29 mouse cellular contexts compared by ENCODE assay signal in genomic region chr13:76138862-76139261, GRCm38 (mm10). TPM values are rescaled to one million over a fixed set of nuclear protein-coding genes. Genes with fewer than 3 reads are reported as not detected.
DNase-seq lines count a peak whose midpoint lies in the region; ATAC-seq lines count a peak whose summit lies in the region.
"Had no signal": no experiment of that assay in that cellular context is flagged by ENCODE, and none has a peak within 500 bp of the region (broad histone marks: within the 10 kb centered on the region; RNA-seq: fewer than 3 reads in every experiment).

No protein-coding gene starts in this region.

- 93% methylated on average over 3 of the region's 3 CpGs for WGBS in midbrain, embryonic 14.5 days

- H3K36me3 ChIP-seq in midbrain, embryonic 14.5 days (ENCODE audit: control insufficient read depth, insufficient read depth, low read length), result peaks cover 56% of the 10 kb centered on the region

- H3K27me3 ChIP-seq in midbrain, embryonic 14.5 days (ENCODE audit: control insufficient read depth, insufficient read depth, low read length), result no peaks in the 10 kb centered on the region
- H3K27me3 ChIP-seq: embryonic facial prominence, embryonic 13.5 days; forebrain, embryonic 12.5 days; forebrain, embryonic 15.5 days; heart, embryonic 12.5 days; heart, embryonic 15.5 days; hindbrain, embryonic 15.5 days; intestine, embryonic 15.5 days; Patski had no signal

- H3K4me2 ChIP-seq in midbrain, embryonic 14.5 days (ENCODE audit: low read length), result no peak overlapping the region
- H3K4me2 ChIP-seq: embryonic facial prominence, embryonic 13.5 days; forebrain, embryonic 12.5 days; forebrain, embryonic 15.5 days; heart, embryonic 12.5 days; heart, embryonic 15.5 days; hindbrain, embryonic 15.5 days; intestine, embryonic 15.5 days had no signal

- H3K27ac ChIP-seq in midbrain, embryonic 14.5 days (replicated peaks; ENCODE audit: low read depth, low read length), result no peak overlapping the region
- H3K27ac ChIP-seq: embryonic facial prominence, embryonic 10.5 days; embryonic facial prominence, embryonic 13.5 days; forebrain, embryonic 12.5 days; forebrain, embryonic 15.5 days; heart, embryonic 15.5 days; hindbrain, embryonic 10.5 days; hindbrain, embryonic 15.5 days; intestine, embryonic 15.5 days had no signal

- peak; percentile 76 for ATAC-seq in CD4-positive, CD25-positive, alpha-beta regulatory T cell, adult 4 months
- no peak for ATAC-seq in midbrain, embryonic 14.5 days (ENCODE audit: low FRiP score, low TSS enrichment)
- ATAC-seq: forebrain, embryonic 15.5 days; intestine, embryonic 15.5 days; Patski had no signal

- no peaks in the 10 kb centered on the region for H3K4me1 ChIP-seq in midbrain, embryonic 14.5 days (ENCODE audit: control insufficient read depth, insufficient read depth, low read length)
- H3K4me1 ChIP-seq: embryonic facial prominence, embryonic 10.5 days; embryonic facial prominence, embryonic 13.5 days; forebrain, embryonic 12.5 days; forebrain, embryonic 15.5 days; heart, embryonic 12.5 days; heart, embryonic 15.5 days; hindbrain, embryonic 10.5 days; hindbrain, embryonic 15.5 days; intestine, embryonic 15.5 days had no signal

- no peaks in the 10 kb centered on the region for H3K9me3 ChIP-seq in midbrain, embryonic 14.5 days (ENCODE audit: control insufficient read depth, low read length)
- H3K9me3 ChIP-seq: embryonic facial prominence, embryonic 10.5 days; embryonic facial prominence, embryonic 13.5 days; forebrain, embryonic 12.5 days; forebrain, embryonic 15.5 days; G1E; heart, embryonic 12.5 days; heart, embryonic 15.5 days; hindbrain, embryonic 10.5 days; hindbrain, embryonic 15.5 days; intestine, embryonic 15.5 days had no signal

- peak; percentile 9 for DNase-seq in CD4-positive helper T cell, adult 2 months (ENCODE audit: low read depth, low spot score)
- DNase-seq in induced T-regulatory cell, adult 2 months (ENCODE audit: low read depth), result peak; percentile 45
- no peak for DNase-seq in gastrocnemius, postnatal 25 days
- DNase-seq in midbrain, embryonic 14.5 days, result no peak
- no peak for DNase-seq in cerebellum, adult 11 months
- DNase-seq: adrenal gland, adult 2 months; adrenal gland, postnatal 14 days; cerebellum, adult 11-12 months; cerebellum, adult 8-10 months; cerebellum, postnatal 10 days; cerebellum, postnatal 36 days; embryo, embryonic 11 days; heart, adult 11 months; heart, postnatal 10 days; heart, postnatal 36 days; kidney, adult 11 months had no signal

- no peak overlapping the region for H3K9ac ChIP-seq in midbrain, embryonic 14.5 days (replicated peaks; ENCODE audit: low read length)
- H3K9ac ChIP-seq: embryonic facial prominence, embryonic 13.5 days; forebrain, embryonic 12.5 days; forebrain, embryonic 15.5 days; heart, embryonic 12.5 days; heart, embryonic 15.5 days; hindbrain, embryonic 15.5 days; intestine, embryonic 15.5 days had no signal

- H3K4me3 ChIP-seq in midbrain, embryonic 14.5 days (replicated peaks; ENCODE audit: low read depth, low read length), result no peak overlapping the region
- H3K4me3 ChIP-seq: embryonic facial prominence, embryonic 10.5 days; embryonic facial prominence, embryonic 13.5 days; erythroblast, embryonic 14.5 days; forebrain, embryonic 12.5 days; forebrain, embryonic 15.5 days; heart, embryonic 12.5 days; heart, embryonic 15.5 days; hindbrain, embryonic 10.5 days; hindbrain, embryonic 15.5 days; intestine, embryonic 15.5 days had no signal

RNA-seq across cellular contexts. Expression of gene Ttc37, which starts 40.3 kb away (rescaled TPM):
- polyA plus RNA-seq in CD4-positive, CD25-positive, alpha-beta regulatory T cell, adult 4 months (2017; shearing (Covaris generic)), result 10 to 100 TPM; 11.9 to 16.8 TPM
- total RNA-seq in gastrocnemius, postnatal 25 days (2021), result 10 to 100 TPM; 13.3 to 13.4 TPM
- polyA plus RNA-seq in midbrain, embryonic 14.5 days (2014; fragmentation: Nextera tagmentation; extraction: Ambion mirVana), result 12.3 and 16.1 TPM in 2 replicates

RNA-seq across cellular contexts. Expression of gene Arsk, which starts 40.4 kb away (rescaled TPM):
- polyA plus RNA-seq in CD4-positive, CD25-positive, alpha-beta regulatory T cell, adult 4 months (2017; shearing (Covaris generic)), result 1 to 10 TPM; 5.7 to 7.7 TPM
- 1 to 10 TPM; 2.7 TPM for total RNA-seq in gastrocnemius, postnatal 25 days (2021)
- polyA plus RNA-seq in midbrain, embryonic 14.5 days (2014; fragmentation: Nextera tagmentation; extraction: Ambion mirVana), result 4.6 and 4.8 TPM in 2 replicates

Comparison
In these comparisons a context has a peak if more than half of its experiments do, and no peak if none do; other contexts are left out.
1. DNase-seq: peak in CD4-positive helper T cell, adult 2 months (single experiment) and induced T-regulatory cell, adult 2 months (single experiment); none in gastrocnemius, postnatal 25 days (single experiment), midbrain, embryonic 14.5 days (single experiment) and cerebellum, adult 11 months (single experiment).